ENCODE assay signal across 10 mouse cellular contexts in the genomic region with DNA sequence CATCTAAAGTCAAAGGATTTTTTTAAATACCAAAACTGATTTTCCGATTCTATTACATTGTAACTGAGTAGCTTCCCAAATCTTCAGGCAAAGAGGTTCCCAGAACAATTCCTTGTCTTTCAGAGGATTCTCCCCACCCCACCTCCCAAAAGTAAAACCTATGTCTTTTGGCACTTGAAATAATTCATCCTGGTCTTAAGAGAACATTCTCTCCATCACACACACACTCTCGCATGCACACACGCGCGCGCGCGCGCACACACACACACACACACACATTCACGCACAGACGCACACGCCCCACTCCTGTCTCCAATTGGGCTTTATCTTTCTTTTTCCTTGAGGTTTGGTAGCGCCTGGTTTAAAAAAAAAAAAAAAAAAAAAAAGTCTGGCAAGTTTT. TPM values are rescaled to one million over a fixed set of nuclear protein-coding genes. Genes with fewer than 3 reads are reported as not detected.
DNase-seq lines count a peak whose midpoint lies in the region; ATAC-seq and TF ChIP-seq lines count a peak whose summit lies in the region.
"Had no signal": no experiment of that assay in that cellular context is flagged by ENCODE, and none has a peak within 500 bp of the region (broad histone marks: within the 10 kb centered on the region; RNA-seq: fewer than 3 reads in every experiment).

No protein-coding gene starts in this region.

- intact Hi-C loops in heart, adult 2 months (cut with DNase I), result no loop called here

- DNase-seq in heart, adult 2 months, result no peak
- peak; percentile 37 for DNase-seq in ZHBTc4 (ENCODE audit: low read depth, low spot score)
- peak; percentile 7 for DNase-seq in midbrain, embryonic 14.5 days
- DNase-seq in cerebellum, postnatal 14 days, result no peak
- no peak for DNase-seq in adrenal gland, adult 2 months
- DNase-seq in spleen, postnatal 14 days (ENCODE audit: low spot score in 2 of 2), result no peak

- no peak for TF ChIP-seq EP300 in heart, adult 2 months (IDR thresholded peaks at IDR 0.05; ENCODE audit: insufficient read depth, low read depth, low read length)

- H3K27ac ChIP-seq in heart, embryonic 12.5 days (ENCODE audit: poor library complexity, severe bottlenecking), result no peak overlapping the region
- no peak overlapping the region for H3K27ac ChIP-seq in heart, adult 2 months
- H3K27ac ChIP-seq in hindbrain, embryonic 13.5 days, result no peak overlapping the region
- no peak overlapping the region for H3K27ac ChIP-seq in midbrain, embryonic 14.5 days (replicated peaks; ENCODE audit: low read depth, low read length)

- H3K4me2 ChIP-seq in heart, embryonic 12.5 days, result peak overlapping the region; percentile 75
- H3K4me2 ChIP-seq in hindbrain, embryonic 13.5 days, result peak overlapping the region; percentile 54
- H3K4me2 ChIP-seq in midbrain, embryonic 14.5 days (ENCODE audit: low read length), result peak overlapping the region; percentile 48; the same call in 1 of the 2 replicates

- H3K79me2 ChIP-seq in heart, adult 2 months (replicated peaks; ENCODE audit: control insufficient read depth, insufficient read depth, low read length), result no peaks in the 10 kb centered on the region

- TF ChIP-seq POLR2A in heart, adult 2 months (IDR thresholded peaks at IDR 0.05; ENCODE audit: insufficient read depth, low read depth, low read length), result no peak

- no peak for ATAC-seq in heart, embryonic 12.5 days (ENCODE audit: insufficient number of reproducible peaks, low FRiP score)
- no peak for ATAC-seq in hindbrain, embryonic 13.5 days (ENCODE audit: low FRiP score)
- ATAC-seq in midbrain, embryonic 14.5 days (ENCODE audit: low FRiP score, low TSS enrichment), result no peak

- H3K27me3 ChIP-seq in heart, embryonic 12.5 days (replicated peaks), result peaks cover 59% of the 10 kb centered on the region
- peaks cover 14% of the 10 kb centered on the region for H3K27me3 ChIP-seq in heart, adult 2 months (ENCODE audit: control insufficient read depth, insufficient read depth, low read length)
- peaks cover 79% of the 10 kb centered on the region for H3K27me3 ChIP-seq in hindbrain, embryonic 13.5 days
- H3K27me3 ChIP-seq in midbrain, embryonic 14.5 days (ENCODE audit: control insufficient read depth, insufficient read depth, low read length), result peaks cover 52% of the 10 kb centered on the region

- no peaks in the 10 kb centered on the region for H3K36me3 ChIP-seq in heart, embryonic 12.5 days
- H3K36me3 ChIP-seq in heart, adult 2 months (ENCODE audit: control insufficient read depth, insufficient read depth, low read length), result no peaks in the 10 kb centered on the region
- H3K36me3 ChIP-seq in hindbrain, embryonic 13.5 days, result no peaks in the 10 kb centered on the region
- H3K36me3 ChIP-seq in midbrain, embryonic 14.5 days (ENCODE audit: control insufficient read depth, insufficient read depth, low read length), result no peaks in the 10 kb centered on the region

- H3K4me1 ChIP-seq in heart, embryonic 12.5 days (replicated peaks), result peaks cover 24% of the 10 kb centered on the region
- no peaks in the 10 kb centered on the region for H3K4me1 ChIP-seq in heart, adult 2 months (ENCODE audit: control insufficient read depth, insufficient read depth, low read length)
- peaks cover 32% of the 10 kb centered on the region for H3K4me1 ChIP-seq in hindbrain, embryonic 13.5 days (replicated peaks)
- H3K4me1 ChIP-seq in midbrain, embryonic 14.5 days (ENCODE audit: control insufficient read depth, insufficient read depth, low read length), result peaks cover 12% of the 10 kb centered on the region; the same call in 1 of the 2 replicates

- H3K9me3 ChIP-seq in heart, embryonic 12.5 days (replicated peaks), result no peaks in the 10 kb centered on the region
- H3K9me3 ChIP-seq in hindbrain, embryonic 13.5 days, result no peaks in the 10 kb centered on the region
- no peaks in the 10 kb centered on the region for H3K9me3 ChIP-seq in midbrain, embryonic 14.5 days (ENCODE audit: control insufficient read depth, low read length)

- no peak for TF ChIP-seq CTCF in heart, adult 2 months (IDR thresholded peaks at IDR 0.05)

- H3K4me3 ChIP-seq in heart, embryonic 12.5 days, result peak overlapping the region; percentile 44
- no peak overlapping the region for H3K4me3 ChIP-seq in heart, adult 2 months
- H3K4me3 ChIP-seq in hindbrain, embryonic 13.5 days, result peak overlapping the region; percentile 34
- no peak overlapping the region for H3K4me3 ChIP-seq in midbrain, embryonic 14.5 days (replicated peaks; ENCODE audit: low read depth, low read length)
- H3K4me3 ChIP-seq: erythroblast, embryonic 14.5 days had no signal

- H3K9ac ChIP-seq in heart, embryonic 12.5 days, result no peak overlapping the region
- H3K9ac ChIP-seq in heart, adult 2 months (ENCODE audit: low read depth, low read length), result no peak overlapping the region
- H3K9ac ChIP-seq in hindbrain, embryonic 13.5 days, result no peak overlapping the region
- H3K9ac ChIP-seq in midbrain, embryonic 14.5 days (replicated peaks; ENCODE audit: low read length), result no peak overlapping the region

- WGBS in heart, embryonic 12.5 days, result 6% methylated on average over 12 of the region's 13 CpGs
- 5% methylated on average over 13 of the region's 13 CpGs for WGBS in heart, adult 2 months
- 2% methylated on average over 13 of the region's 13 CpGs for WGBS in hindbrain, embryonic 13.5 days
- WGBS in midbrain, embryonic 14.5 days, result 3% methylated on average over 13 of the region's 13 CpGs

RNA-seq across cellular contexts. Expression of gene Hpse2, which starts 2.7 kb away (rescaled TPM):
- polyA plus RNA-seq in heart, embryonic 12.5 days (2016; fragmentation: Nextera tagmentation; extraction: Ambion mirVana), result 0.30 and 0.51 TPM in 2 replicates
- under 1 TPM in 1 of 2 experiments, not detected in 1; 0.25 TPM for total RNA-seq in heart, adult 2 months (2021)
- polyA plus RNA-seq in heart, adult 2 months (2012; rRNA removed), result 0.03 and 0.14 TPM in 2 replicates
- 0.05 and 0.22 TPM in 2 replicates for polyA plus RNA-seq in hindbrain, embryonic 13.5 days (2015; fragmentation: Nextera tagmentation; extraction: Ambion mirVana)
- 0.11 TPM in 1 of 2 replicates, not detected in the other for polyA plus RNA-seq in midbrain, embryonic 14.5 days (2014; fragmentation: Nextera tagmentation; extraction: Ambion mirVana)
- not detected for total RNA-seq in adrenal gland, adult 2 months (2021)
- polyA plus RNA-seq in adrenal gland, adult 2 months (2012; rRNA removed), result not detected in 2 replicates
- total RNA-seq: adrenal gland, postnatal 14 days had no signal
- polyA plus RNA-seq: erythroblast, embryonic 14.5 days had no signal

RNA-seq across cellular contexts. Expression of gene Cnnm1, which starts 54.8 kb away (rescaled TPM):
- 0.06 and 0.12 TPM in 2 replicates for polyA plus RNA-seq in heart, embryonic 12.5 days (2016; fragmentation: Nextera tagmentation; extraction: Ambion mirVana)
- under 1 TPM; 0.05 TPM for total RNA-seq in heart, adult 2 months (2021)
- 0.03 and 0.04 TPM in 2 replicates for polyA plus RNA-seq in heart, adult 2 months (2012; rRNA removed)
- 1.1 and 1.8 TPM in 2 replicates for polyA plus RNA-seq in hindbrain, embryonic 13.5 days (2015; fragmentation: Nextera tagmentation; extraction: Ambion mirVana)
- 2.3 and 2.5 TPM in 2 replicates for polyA plus RNA-seq in midbrain, embryonic 14.5 days (2014; fragmentation: Nextera tagmentation; extraction: Ambion mirVana)
- under 1 TPM; 0.29 to 0.48 TPM for total RNA-seq in adrenal gland, adult 2 months (2021)
- 0.09 and 0.16 TPM in 2 replicates for polyA plus RNA-seq in adrenal gland, adult 2 months (2012; rRNA removed)
- polyA plus RNA-seq: erythroblast, embryonic 14.5 days had no signal

Comparison
In these comparisons a context has a peak if more than half of its experiments do, and no peak if none do; other contexts are left out.
1. H3K4me3 ChIP-seq: peak in heart, embryonic 12.5 days (single experiment) and hindbrain, embryonic 13.5 days (single experiment); none in heart, adult 2 months (single experiment) and midbrain, embryonic 14.5 days (single experiment).
2. DNase-seq: peak in ZHBTc4 (single experiment) and midbrain, embryonic 14.5 days (single experiment); none in heart, adult 2 months (0 of 2), cerebellum, postnatal 14 days (0 of 2), adrenal gland, adult 2 months (single experiment) and spleen, postnatal 14 days (0 of 2).
3. Peak in every context shown above with its lines, with median percentiles within 50 percentile points of each other: H3K4me2 ChIP-seq.